Mouse (Mus musculus) myocyte (in vitro differentiated cells): ENCODE measurements at regions not wholly inside any gene's neighbourhood (a gene's known extent, or its start where the extent isn't known, plus 50 kb on each side); places are given as distances from the start of the nearest gene placed in this dataset.

Experiments
- H3K27me3 ChIP-seq: one replicate; pipeline ENCODE4 v1.6.1; 2011; ENCODE audit not compliant: control insufficient read depth, insufficient read depth, insufficient read length
- H3K36me3 ChIP-seq: one replicate; pipeline ENCODE4 v1.6.1; 2011; ENCODE audit not compliant: control insufficient read depth, insufficient read depth
- H3K4me2 ChIP-seq: one replicate; pipeline ENCODE4 v1.6.1; 2011; ENCODE audit warnings: low read depth, control low read depth
- H3K4me3 ChIP-seq: one replicate; pipeline ENCODE4 v1.5.1; 2011; ENCODE audit warnings: mild to moderate bottlenecking, control low read depth, moderate library complexity
- H3K79me2 ChIP-seq: one replicate; pipeline ENCODE4 v1.6.1; 2011; ENCODE audit not compliant: control insufficient read depth, insufficient read depth
- H3ac ChIP-seq: one replicate; pipeline ENCODE4 v1.6.1; 2011; ENCODE audit not compliant: control insufficient read depth, insufficient read length
- CEBPB ChIP-seq: IDR thresholded peaks from 2 replicates; pipeline ENCODE4 v1.6.1; 2011; ENCODE audit warnings: mild to moderate bottlenecking, moderate library complexity; ENCODE audit not compliant: poor library complexity, insufficient read depth, severe bottlenecking
- E2F4 ChIP-seq: IDR thresholded peaks from one replicate; pipeline ENCODE4 v1.6.1; 2011; ENCODE audit warnings: mild to moderate bottlenecking, control low read depth, moderate library complexity; ENCODE audit not compliant: insufficient read depth
- MAX ChIP-seq: IDR thresholded peaks from one replicate; pipeline ENCODE4 v1.6.1; 2011; ENCODE audit warnings: low read depth, mild to moderate bottlenecking, control low read depth
- MYOD1 ChIP-seq, 3 experiments: IDR thresholded peaks; one replicate each; pipeline ENCODE4 v1.6.1; 2011; ENCODE audit warnings: control low read depth in 2 of 3, low read depth in 2 of 3, mild to moderate bottlenecking in 2 of 3, moderate library complexity in 1 of 3; ENCODE audit not compliant: insufficient read length in 2 of 3, control insufficient read depth in 1 of 3
- MYOG ChIP-seq, 3 experiments: IDR thresholded peaks; one replicate each; pipeline ENCODE4 v1.6.1; 2011; ENCODE audit warnings: control low read depth in 2 of 3, low read depth in 2 of 3, mild to moderate bottlenecking in 2 of 3; ENCODE audit not compliant: insufficient read length in 2 of 3, control insufficient read depth in 1 of 3, insufficient read depth in 1 of 3
- POLR2A ChIP-seq: IDR thresholded peaks from one replicate; pipeline ENCODE4 v1.6.1; 2011; ENCODE audit warnings: low read depth, mild to moderate bottlenecking, control low read depth, moderate library complexity; ENCODE audit not compliant: insufficient read length
- POLR2AphosphoS2 ChIP-seq: IDR thresholded peaks from one replicate; pipeline ENCODE4 v1.6.1; 2011; ENCODE audit warnings: low read depth, control low read depth; ENCODE audit not compliant: insufficient read length
- REST ChIP-seq: IDR thresholded peaks from one replicate; pipeline ENCODE4 v1.6.1; 2011; ENCODE audit warnings: mild to moderate bottlenecking, control low read depth, moderate library complexity; ENCODE audit not compliant: insufficient read depth, insufficient read length
- SRF ChIP-seq: IDR thresholded peaks from one replicate; pipeline ENCODE4 v1.6.1; 2011; ENCODE audit warnings: low read depth; ENCODE audit not compliant: control insufficient read depth, insufficient read length
- TCF12 ChIP-seq: IDR thresholded peaks from one replicate; pipeline ENCODE4 v1.6.1; 2011; ENCODE audit warnings: mild to moderate bottlenecking, control low read depth; ENCODE audit not compliant: poor library complexity, insufficient read depth, severe bottlenecking
- TCF3 ChIP-seq: IDR thresholded peaks from one replicate; pipeline ENCODE4 v1.6.1; 2011; ENCODE audit warnings: low read depth, control low read depth; ENCODE audit not compliant: insufficient read length
- USF1 ChIP-seq: IDR thresholded peaks from one replicate; pipeline ENCODE4 v1.6.1; 2011; ENCODE audit warnings: low read depth, mild to moderate bottlenecking, control low read depth, moderate library complexity

GRCm38 (mm10) chr6:140306811-140307558, 116.9 kb upstream of the Plekha5 start:
- Histone ChIP-seq H3K4me2 (no peak overlapping the region), H3K4me3 (no peak overlapping the region), H3K27me3 (no peaks in the 10 kb centered on the region), H3K79me2 (no peaks in the 10 kb centered on the region), H3K36me3 (no peaks in the 10 kb centered on the region), H3ac (no peak overlapping the region)
- no peak for TF ChIP-seq CEBPB
- TF ChIP-seq MAX, result no peak
- no peak for TF ChIP-seq USF1
- TF ChIP-seq MYOD1 (IDR thresholded peaks at IDR 0.05; ENCODE audit: control insufficient read depth in 1 of 3, insufficient read length in 2 of 3, low read depth in 2 of 3), result no peak
- no peak for TF ChIP-seq POLR2A
- TF ChIP-seq POLR2AphosphoS2, result no peak
- TF ChIP-seq SRF, result no peak
- no peak for TF ChIP-seq E2F4
- TF ChIP-seq REST, result no peak
- no peak for TF ChIP-seq TCF12
- TF ChIP-seq MYOG (IDR thresholded peaks at IDR 0.05; ENCODE audit: control insufficient read depth in 1 of 3, insufficient read depth in 1 of 3, insufficient read length in 2 of 3, low read depth in 2 of 3), result no peak
- no peak for TF ChIP-seq TCF3

DNA sequence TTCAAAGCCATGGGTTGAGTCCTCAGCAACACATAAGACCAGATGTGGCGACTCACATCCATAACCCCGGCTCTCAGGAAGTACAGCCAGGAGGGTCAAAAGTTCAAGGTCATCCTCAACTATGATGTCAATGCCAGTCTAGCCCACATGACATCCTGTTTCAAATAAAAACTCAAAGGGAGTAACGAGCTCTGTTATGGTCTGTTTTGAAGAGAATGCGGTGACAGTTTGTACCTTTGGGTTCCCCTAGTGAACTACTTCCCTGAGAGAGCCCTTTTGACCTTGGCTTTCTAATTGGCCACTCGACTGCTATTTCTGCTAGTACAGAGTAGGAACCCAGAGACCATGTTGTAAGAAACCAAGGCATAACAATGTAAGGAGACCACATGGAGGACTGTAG, 119.7 kb upstream of the Plekha5 start:
- no peak for TF ChIP-seq MAX
- H3K4me2 ChIP-seq, result no peak overlapping the region
- no peaks in the 10 kb centered on the region for H3K79me2 ChIP-seq
- no peak overlapping the region for H3K4me3 ChIP-seq
- H3K27me3 ChIP-seq, result no peaks in the 10 kb centered on the region
- no peak overlapping the region for H3ac ChIP-seq
- H3K36me3 ChIP-seq, result no peaks in the 10 kb centered on the region

- Histone ChIP-seq H3K79me2 (no peaks in the 10 kb centered on the region), H3K4me3 (no peak overlapping the region), H3ac (no peak overlapping the region), H3K27me3 (no peaks in the 10 kb centered on the region), H3K4me2 (no peak overlapping the region), H3K36me3 (no peaks in the 10 kb centered on the region)
- TF ChIP-seq TCF12, result no peak
- TF ChIP-seq CEBPB, result no peak
- no peak for TF ChIP-seq E2F4
- TF ChIP-seq MYOD1 (IDR thresholded peaks at IDR 0.05; ENCODE audit: control insufficient read depth in 1 of 3, insufficient read length in 2 of 3, low read depth in 2 of 3), result no peak
- TF ChIP-seq POLR2A, result no peak
- no peak for TF ChIP-seq MAX
- TF ChIP-seq USF1, result no peak
- no peak for TF ChIP-seq REST
- no peak for TF ChIP-seq POLR2AphosphoS2
- TF ChIP-seq SRF, result no peak
- TF ChIP-seq TCF3, result no peak
- TF ChIP-seq MYOG (IDR thresholded peaks at IDR 0.05; ENCODE audit: control insufficient read depth in 1 of 3, insufficient read depth in 1 of 3, insufficient read length in 2 of 3, low read depth in 2 of 3), result no peak
Observed at GRCm38 (mm10) chr6:140300470-140301145, 123.2 kb upstream of the Plekha5 start.

GRCm38 (mm10) chr6:140299653-140300052, 124.2 kb upstream of the Plekha5 start:
- H3K79me2 ChIP-seq, result no peaks in the 10 kb centered on the region
- no peak for TF ChIP-seq CEBPB
- no peak for TF ChIP-seq SRF
- no peak for TF ChIP-seq MAX
- TF ChIP-seq TCF3, result no peak
- no peak for TF ChIP-seq POLR2A
- no peak for TF ChIP-seq POLR2AphosphoS2
- TF ChIP-seq MYOD1 (IDR thresholded peaks at IDR 0.05; ENCODE audit: control insufficient read depth in 1 of 3, insufficient read length in 2 of 3, low read depth in 2 of 3), result no peak
- TF ChIP-seq TCF12, result no peak
- TF ChIP-seq MYOG (IDR thresholded peaks at IDR 0.05; ENCODE audit: control insufficient read depth in 1 of 3, insufficient read depth in 1 of 3, insufficient read length in 2 of 3, low read depth in 2 of 3), result no peak
- TF ChIP-seq E2F4, result no peak
- no peak for TF ChIP-seq USF1
- no peak for TF ChIP-seq REST
- H3K27me3 ChIP-seq, result no peaks in the 10 kb centered on the region
- H3ac ChIP-seq, result no peak overlapping the region
- H3K36me3 ChIP-seq, result no peaks in the 10 kb centered on the region
- no peak overlapping the region for H3K4me3 ChIP-seq
- H3K4me2 ChIP-seq, result no peak overlapping the region
